Mouse (Mus musculus) thymus, adult 2 months (tissue): ENCODE results near the gene Rbpms2. TPM values are rescaled to one million over a fixed set of nuclear protein-coding genes. Genes with fewer than 3 reads are reported as not detected.

Experiments used
- DNase-seq: peaks from one replicate; pipeline ENCODE4 v3.0.0; 2021
- H3K27ac ChIP-seq: fragments of 200-500 bp; 2 replicates; pipeline ENCODE4 v1.5.1; 2012; ENCODE audit warnings: low read length, control low read depth; ENCODE audit not compliant: control insufficient read depth, insufficient read depth
- H3K27me3 ChIP-seq: fragments of 200-500 bp; 2 replicates; pipeline ENCODE4 v1.6.1; 2012; ENCODE audit warnings: mild to moderate bottlenecking, low read length, moderate library complexity, mixed read lengths; ENCODE audit not compliant: control insufficient read depth, insufficient read depth
- H3K36me3 ChIP-seq: fragments of 200-500 bp; 2 replicates; pipeline ENCODE4 v1.6.1; 2012; ENCODE audit warnings: mild to moderate bottlenecking, low read length, moderate library complexity; ENCODE audit not compliant: control insufficient read depth, insufficient read depth
- H3K4me1 ChIP-seq: fragments of 200-500 bp; replicated peaks from 2 replicates; pipeline ENCODE4 v1.6.1; 2012; ENCODE audit warnings: low read length; ENCODE audit not compliant: control insufficient read depth, insufficient read depth
- H3K4me3 ChIP-seq: fragments of 200-500 bp; 2 replicates; pipeline ENCODE4 v1.5.1; 2012; ENCODE audit warnings: mild to moderate bottlenecking, low read length, control low read depth, moderate library complexity; ENCODE audit not compliant: control insufficient read depth, insufficient read depth
- CTCF ChIP-seq: fragments of 200-500 bp; IDR thresholded peaks from 2 replicates; pipeline ENCODE4 v1.5.1; 2012; ENCODE audit warnings: mild to moderate bottlenecking, control low read depth, low read length, moderate library complexity, borderline replicate concordance; ENCODE audit not compliant: control insufficient read depth, poor library complexity, insufficient read depth; ENCODE audit errors: extremely low read depth
- POLR2A ChIP-seq: fragments of 200-500 bp; IDR thresholded peaks from 2 replicates; pipeline ENCODE4 v1.6.1; 2012; ENCODE audit warnings: mild to moderate bottlenecking, low read length, control low read depth, moderate library complexity; ENCODE audit not compliant: control insufficient read depth, poor library complexity, insufficient read depth; ENCODE audit errors: extremely low read depth
- WGBS: fragments of 180-500 bp; shearing (Covaris S2); methylation state at CpG from one replicate; pipeline ENCODE4 v1.1.7; 2018; 5-methylcytosine and 5-hydroxymethylcytosine counted together
- polyA plus RNA-seq: library from polyadenylated mRNA; depleted of rRNA; stranded (reverse); fragments of >200 nt; gene quantifications from 2 replicates; pipeline ENCODE4 v1.2.3, GENCODE M21; 2012

The Rbpms2 gene
- polyA plus RNA-seq, 1 experiment: 11.5 TPM

GRCm38 (mm10) chr9:65640838-65641410 lies 11.5 kb downstream of the Rbpms2 start:
- no peaks in the 10 kb centered on the region for H3K27me3 ChIP-seq
- 75% methylated on average over 5 of the region's 5 CpGs for WGBS
- no peaks in the 10 kb centered on the region for H3K4me1 ChIP-seq
- H3K4me3 ChIP-seq: no peak overlapping the region
- no peak for DNase-seq
- TF ChIP-seq CTCF: no peak
- TF ChIP-seq POLR2A: no peak
- H3K27ac ChIP-seq: no peak overlapping the region
- H3K36me3 ChIP-seq: no peaks in the 10 kb centered on the region

GRCm38 (mm10) chr9:65641446-65642052 lies 12.1 kb downstream of the Rbpms2 start:
- Histone ChIP-seq H3K4me3 (no peak overlapping the region), H3K36me3 (no peaks in the 10 kb centered on the region), H3K27me3 (no peaks in the 10 kb centered on the region), H3K4me1 (no peaks in the 10 kb centered on the region), H3K27ac (no peak overlapping the region)
- DNase-seq: no peak
- WGBS: 70% methylated on average over 12 of the region's 12 CpGs
- TF ChIP-seq CTCF: no peak
- no peak for TF ChIP-seq POLR2A

GRCm38 (mm10) chr9:65642546-65642945 lies 13.1 kb downstream of the Rbpms2 start:
- Histone ChIP-seq H3K4me3 (no peak overlapping the region), H3K4me1 (no peaks in the 10 kb centered on the region), H3K27ac (no peak overlapping the region), H3K27me3 (no peaks in the 10 kb centered on the region), H3K36me3 (no peaks in the 10 kb centered on the region)
- TF ChIP-seq CTCF (no peak), POLR2A (no peak)
- DNase-seq: no peak

- H3K4me1 ChIP-seq: no peaks in the 10 kb centered on the region
- TF ChIP-seq POLR2A: no peak
- no peak for TF ChIP-seq CTCF
- no peak overlapping the region for H3K27ac ChIP-seq
- WGBS: 97% methylated on average over 4 of the region's 4 CpGs
- no peaks in the 10 kb centered on the region for H3K27me3 ChIP-seq
- DNase-seq: no peak
- no peaks in the 10 kb centered on the region for H3K36me3 ChIP-seq
- no peak overlapping the region for H3K4me3 ChIP-seq
Measured at GRCm38 (mm10) chr9:65644960-65645359, 15.5 kb downstream of the Rbpms2 start.

- no peaks in the 10 kb centered on the region for H3K36me3 ChIP-seq
- no peak for DNase-seq
- no peaks in the 10 kb centered on the region for H3K4me1 ChIP-seq
- no peak overlapping the region for H3K4me3 ChIP-seq
- WGBS: 68% methylated on average over 3 of the region's 3 CpGs
- TF ChIP-seq POLR2A: no peak
- no peak for TF ChIP-seq CTCF
- no peaks in the 10 kb centered on the region for H3K27me3 ChIP-seq
- H3K27ac ChIP-seq: no peak overlapping the region
Measured at GRCm38 (mm10) chr9:65645984-65646383, 16.5 kb downstream of the Rbpms2 start.

GRCm38 (mm10) chr9:65646782-65647181 lies 17.3 kb downstream of the Rbpms2 start:
- Histone ChIP-seq H3K27ac (no peak overlapping the region), H3K36me3 (no peaks in the 10 kb centered on the region), H3K4me3 (no peak overlapping the region), H3K27me3 (no peaks in the 10 kb centered on the region), H3K4me1 (no peaks in the 10 kb centered on the region)
- DNase-seq: no peak
- 93% methylated on average over 2 of the region's 2 CpGs for WGBS
- TF ChIP-seq POLR2A: no peak
- no peak for TF ChIP-seq CTCF
